Mouse (Mus musculus) neural tube, embryonic 11.5 days (tissue): Measurements from ENCODE around the gene Naa38. TPM values are rescaled to one million over a fixed set of nuclear protein-coding genes. Genes with fewer than 3 reads are reported as not detected.
"Not testable (repeated sequence)": the region's sequence is repeated elsewhere in the genome, so short reads cannot be mapped to it uniquely, and the experiment has no call there.

Experiments
- ATAC-seq: fragments of 200-750 bp; cut with Nextera tagmentation; 2 replicates; pipeline ENCODE4 v1.8.0; 2017; ENCODE audit warnings: moderate number of reproducible peaks, mild to moderate bottlenecking, moderate TSS enrichment, moderate library complexity; ENCODE audit not compliant: insufficient read depth, low FRiP score, low TSS enrichment
- DNase-seq: peaks from one replicate; pipeline ENCODE4 v3.0.0-alpha.2; 2015; ENCODE audit warnings: low spot score
- H3K27ac ChIP-seq: fragments of 300-500 bp; sonication (generic); 2 replicates; pipeline ENCODE4 v1.5.1; 2014; ENCODE audit warnings: low read depth, mild to moderate bottlenecking, low read length
- H3K27me3 ChIP-seq: fragments of 300-500 bp; sonication (generic); 2 replicates; pipeline ENCODE4 v1.6.1; 2014; ENCODE audit warnings: mild to moderate bottlenecking, low read length, mixed read lengths; ENCODE audit not compliant: control insufficient read depth, insufficient read depth
- H3K36me3 ChIP-seq: fragments of 300-500 bp; sonication (generic); 2 replicates; pipeline ENCODE4 v1.6.1; 2014; ENCODE audit warnings: mild to moderate bottlenecking, low read length, moderate library complexity, mixed read lengths; ENCODE audit not compliant: control insufficient read depth, insufficient read depth
- H3K4me1 ChIP-seq: fragments of 300-500 bp; sonication (generic); 2 replicates; pipeline ENCODE4 v1.6.1; 2014; ENCODE audit warnings: low read length, mixed read lengths; ENCODE audit not compliant: control insufficient read depth, insufficient read depth
- H3K4me2 ChIP-seq: fragments of 300-500 bp; sonication (generic); 2 replicates; pipeline ENCODE4 v1.6.1; 2014; ENCODE audit warnings: low read depth, mild to moderate bottlenecking, moderate library complexity
- H3K4me3 ChIP-seq: fragments of 300-500 bp; sonication (generic); 2 replicates; pipeline ENCODE4 v1.5.1; 2014; ENCODE audit warnings: low read depth, low read length
- H3K9ac ChIP-seq: fragments of 300-500 bp; sonication (generic); 2 replicates; pipeline ENCODE4 v1.6.1; 2014; ENCODE audit warnings: mild to moderate bottlenecking, low read length
- H3K9me3 ChIP-seq: fragments of 300-500 bp; sonication (generic); 2 replicates; pipeline ENCODE4 v1.6.1; 2016; ENCODE audit warnings: low read length; ENCODE audit not compliant: control insufficient read depth
- WGBS: fragments of 180-500 bp; shearing (Covaris S2); extraction: QIAGEN DNeasy Blood & Tissue Kit; methylation state at CpG from one replicate; pipeline ENCODE4 v1.1.7; 2014; 5-methylcytosine and 5-hydroxymethylcytosine counted together
- polyA plus RNA-seq: library from polyadenylated mRNA; unstranded; fragments of >200 nt; fragmentation: Nextera tagmentation; extraction: Ambion mirVana; gene quantifications from 2 replicates; pipeline ENCODE4 v1.2.1, GENCODE M21; 2014

The Naa38 gene
- polyA plus RNA-seq, 1 experiment from 2014 or later, result 125 TPM

- DNase-seq (peak; percentile 5), ATAC-seq (no peak)
- Histone ChIP-seq H3K9ac (no peak overlapping the region), H3K4me1 (no peaks in the 10 kb centered on the region), H3K4me3 (no peak overlapping the region), H3K27ac (no peak overlapping the region), H3K4me2 (no peak overlapping the region), H3K27me3 (no peaks in the 10 kb centered on the region), H3K9me3 (no peaks in the 10 kb centered on the region), H3K36me3 (no peaks in the 10 kb centered on the region)
- 72% methylated on average over 10 of the region's 10 CpGs for WGBS
Measured at GRCm38 (mm10) chr11:69382478-69383105, 12.7 kb upstream of the Naa38 start.

GRCm38 (mm10) chr11:69384979-69385378, 10.3 kb upstream of the Naa38 start:
- 80% methylated on average over 6 of the region's 6 CpGs for WGBS
- no peak overlapping the region for H3K9ac ChIP-seq
- H3K9me3 ChIP-seq, result no peaks in the 10 kb centered on the region
- H3K4me3 ChIP-seq, result no peak overlapping the region
- no peaks in the 10 kb centered on the region for H3K36me3 ChIP-seq
- DNase-seq, result no peak
- H3K4me2 ChIP-seq, result no peak overlapping the region
- no peaks in the 10 kb centered on the region for H3K4me1 ChIP-seq
- no peak overlapping the region for H3K27ac ChIP-seq
- ATAC-seq, result no peak
- no peaks in the 10 kb centered on the region for H3K27me3 ChIP-seq

- Histone ChIP-seq H3K27me3 (no peaks in the 10 kb centered on the region), H3K36me3 (no peaks in the 10 kb centered on the region), H3K4me2 (no peak overlapping the region), H3K27ac (no peak overlapping the region), H3K9me3 (no peaks in the 10 kb centered on the region), H3K4me1 (no peaks in the 10 kb centered on the region), H3K9ac (no peak overlapping the region), H3K4me3 (no peak overlapping the region)
- 84% methylated on average over 7 of the region's 7 CpGs for WGBS
- no peak for ATAC-seq
- no peak for DNase-seq
Measured at GRCm38 (mm10) chr11:69386758-69387157, 8.5 kb upstream of the Naa38 start.

GRCm38 (mm10) chr11:69388680-69389079, 6.6 kb upstream of the Naa38 start:
- H3K4me2 ChIP-seq, result no peak overlapping the region
- no peaks in the 10 kb centered on the region for H3K4me1 ChIP-seq
- H3K27me3 ChIP-seq, result no peaks in the 10 kb centered on the region
- no peaks in the 10 kb centered on the region for H3K9me3 ChIP-seq
- H3K4me3 ChIP-seq, result no peak overlapping the region
- WGBS, result 92% methylated on average over 4 of the region's 4 CpGs
- no peak for ATAC-seq
- no peaks in the 10 kb centered on the region for H3K36me3 ChIP-seq
- H3K27ac ChIP-seq, result no peak overlapping the region
- no peak for DNase-seq
- no peak overlapping the region for H3K9ac ChIP-seq

GRCm38 (mm10) chr11:69389531-69390399, 5.5 kb upstream of the Naa38 start:
- Histone ChIP-seq H3K4me2 (no peak overlapping the region), H3K4me3 (no peak overlapping the region), H3K27ac (no peak overlapping the region), H3K27me3 (no peaks in the 10 kb centered on the region), H3K9ac (no peak overlapping the region), H3K4me1 (no peaks in the 10 kb centered on the region; the same call in 1 of the 2 replicates), H3K36me3 (no peaks in the 10 kb centered on the region), H3K9me3 (no peaks in the 10 kb centered on the region)
- DNase-seq (no peak), ATAC-seq (no peak)
- WGBS, result 65% methylated on average over 14 of the region's 14 CpGs

GRCm38 (mm10) chr11:69390400-69391034, 4.8 kb upstream of the Naa38 start:
- Histone ChIP-seq H3K9me3 (no peaks in the 10 kb centered on the region), H3K36me3 (no peaks in the 10 kb centered on the region), H3K4me1 (no peaks in the 10 kb centered on the region; the same call in 1 of the 2 replicates), H3K9ac (no peak overlapping the region), H3K27me3 (no peaks in the 10 kb centered on the region), H3K27ac (no peak overlapping the region), H3K4me3 (no peak overlapping the region), H3K4me2 (no peak overlapping the region)
- peak; percentile 58 for DNase-seq
- 53% methylated on average over 10 of the region's 10 CpGs for WGBS
- ATAC-seq, result no peak

GRCm38 (mm10) chr11:69394591-69395167, 608 bp upstream of the Naa38 start:
- Histone ChIP-seq H3K4me1 (peaks cover 21% of the 10 kb centered on the region), H3K4me3 (peak overlapping the region; percentile 63), H3K4me2 (peak overlapping the region; percentile 78), H3K9ac (peak overlapping the region; percentile 96)
- peak; percentile 26 for DNase-seq
- not testable (repeated sequence) for ATAC-seq, H3K36me3 ChIP-seq, H3K27ac ChIP-seq, H3K9me3 ChIP-seq, H3K27me3 ChIP-seq
- 3% methylated on average over 31 of the region's 31 CpGs for WGBS

- Histone ChIP-seq H3K27me3 (0 out of 2 replicates have a peak, but pooled peaks cover 4% of the 10 kb centered on the region), H3K27ac (peak overlapping the region; percentile 83), H3K9ac (peak overlapping the region; percentile 96), H3K4me1 (peaks cover 23% of the 10 kb centered on the region), H3K36me3 (peaks cover 13% of the 10 kb centered on the region), H3K4me3 (peak overlapping the region; percentile 63), H3K4me2 (peak overlapping the region; percentile 78), H3K9me3 (no peaks in the 10 kb centered on the region)
- under 1% methylated on average over 48 of the region's 48 CpGs for WGBS
- ATAC-seq (peak; percentile 82), DNase-seq (peak; percentile 97)
Measured at GRCm38 (mm10) chr11:69395634-69396373, 517 bp downstream of the Naa38 start.
